Mouse (Mus musculus): Measurements from ENCODE around the gene Cd80. TPM values are rescaled to one million over a fixed set of nuclear protein-coding genes. Genes with fewer than 3 reads are reported as not detected.

Gene Cd80
- polyA plus RNA-seq, 2 experiments: 0.15 to 0.35 TPM

GRCm38 (mm10) chr16:38503528-38503927, 48.2 kb downstream of the Cd80 start:
- Histone ChIP-seq H3K36me3 (replicated peaks; ENCODE audit: control insufficient read depth, insufficient read depth, low read depth) (peaks cover 2% of the 10 kb centered on the region), H3K9me3 (ENCODE audit: control insufficient read depth, low read length) (no peaks in the 10 kb centered on the region), H3K27me3 (ENCODE audit: control insufficient read depth, insufficient read depth, low read length) (no peaks in the 10 kb centered on the region), H3K27ac (no peak overlapping the region), H3K4me2 (ENCODE audit: low read depth) (no peak overlapping the region), H3K4me3 (ENCODE audit: insufficient read depth in 1 of 2, low read depth in 2 of 2, low read length in 2 of 2) (no peak overlapping the region), H3K9ac (replicated peaks) (no peak overlapping the region), H3K4me1 (replicated peaks; ENCODE audit: control insufficient read depth in 2 of 2, insufficient read depth in 2 of 2, low read length in 1 of 2) (no peaks in the 10 kb centered on the region)
- DNase-seq (ENCODE audit: low read depth in 3 of 3, low spot score in 3 of 3): no peak
- WGBS (ENCODE audit: insufficient replicate concordance): 73% methylated on average over 4 of the region's 4 CpGs
- TF ChIP-seq EP300 (IDR thresholded peaks at IDR 0.05; ENCODE audit: low read depth) (no peak), CTCF (IDR thresholded peaks at IDR 0.05; ENCODE audit: low read depth) (no peak)
- no peak for ATAC-seq (ENCODE audit: insufficient read depth)

- H3K27me3 ChIP-seq (ENCODE audit: control insufficient read depth, insufficient read depth, low read length): no peaks in the 10 kb centered on the region
- no peak for ATAC-seq (ENCODE audit: insufficient read depth)
- WGBS (ENCODE audit: insufficient replicate concordance): 64% methylated on average over 4 of the region's 4 CpGs
- no peak overlapping the region for H3K9ac ChIP-seq (replicated peaks)
- peak in 2 of 3 experiments; percentile 38 to 43 for DNase-seq (ENCODE audit: low read depth in 3 of 3, low spot score in 3 of 3)
- no peaks in the 10 kb centered on the region for H3K9me3 ChIP-seq (ENCODE audit: control insufficient read depth, low read length)
- no peaks in the 10 kb centered on the region; the same call in none of the 2 replicates for H3K36me3 ChIP-seq (replicated peaks; ENCODE audit: control insufficient read depth, insufficient read depth, low read depth)
- no peak overlapping the region for H3K4me3 ChIP-seq (ENCODE audit: insufficient read depth in 1 of 2, low read depth in 2 of 2, low read length in 2 of 2)
- TF ChIP-seq EP300 (IDR thresholded peaks at IDR 0.05; ENCODE audit: low read depth) (no peak), CTCF (IDR thresholded peaks at IDR 0.05; ENCODE audit: low read depth) (peak; percentile 98)
- no peak overlapping the region for H3K27ac ChIP-seq
- no peaks in the 10 kb centered on the region for H3K4me1 ChIP-seq (replicated peaks; ENCODE audit: control insufficient read depth in 2 of 2, insufficient read depth in 2 of 2, low read length in 1 of 2)
- H3K4me2 ChIP-seq (ENCODE audit: low read depth): no peak overlapping the region
Measured at GRCm38 (mm10) chr16:38506041-38506634, 50.8 kb downstream of the Cd80 start.

- no peaks in the 10 kb centered on the region for H3K9me3 ChIP-seq (ENCODE audit: control insufficient read depth, low read length)
- no peak for TF ChIP-seq EP300 (IDR thresholded peaks at IDR 0.05; ENCODE audit: low read depth)
- TF ChIP-seq CTCF (IDR thresholded peaks at IDR 0.05; ENCODE audit: low read depth): no peak
- 82% methylated on average over 2 of the region's 2 CpGs for WGBS (ENCODE audit: insufficient replicate concordance)
- H3K27ac ChIP-seq: no peak overlapping the region
- peaks cover 13% of the 10 kb centered on the region for H3K36me3 ChIP-seq (replicated peaks; ENCODE audit: control insufficient read depth, insufficient read depth, low read depth)
- no peak overlapping the region for H3K9ac ChIP-seq (replicated peaks)
- DNase-seq (ENCODE audit: low read depth in 3 of 3, low spot score in 3 of 3) (no peak), ATAC-seq (ENCODE audit: insufficient read depth) (no peak)
- no peak overlapping the region for H3K4me2 ChIP-seq (ENCODE audit: low read depth)
- no peak overlapping the region for H3K4me3 ChIP-seq (ENCODE audit: insufficient read depth in 1 of 2, low read depth in 2 of 2, low read length in 2 of 2)
- H3K4me1 ChIP-seq (replicated peaks; ENCODE audit: control insufficient read depth in 2 of 2, insufficient read depth in 2 of 2, low read length in 1 of 2): no peaks in the 10 kb centered on the region
- no peaks in the 10 kb centered on the region for H3K27me3 ChIP-seq (ENCODE audit: control insufficient read depth, insufficient read depth, low read length)
Measured at GRCm38 (mm10) chr16:38510846-38511245, 55.5 kb downstream of the Cd80 start.

GRCm38 (mm10) chr16:38519140-38519539, 63.8 kb downstream of the Cd80 start:
- 88% methylated on average over 2 of the region's 2 CpGs for WGBS (ENCODE audit: insufficient replicate concordance)
- DNase-seq (ENCODE audit: low read depth in 3 of 3, low spot score in 3 of 3) (no peak), ATAC-seq (ENCODE audit: insufficient read depth) (no peak)
- Histone ChIP-seq H3K4me1 (replicated peaks; ENCODE audit: control insufficient read depth in 2 of 2, insufficient read depth in 2 of 2, low read length in 1 of 2) (peaks cover 9 to 11% of the 10 kb centered on the region in 2 experiments), H3K9ac (replicated peaks) (no peak overlapping the region), H3K36me3 (replicated peaks; ENCODE audit: control insufficient read depth, insufficient read depth, low read depth) (peaks cover 16% of the 10 kb centered on the region), H3K9me3 (ENCODE audit: control insufficient read depth, low read length) (no peaks in the 10 kb centered on the region), H3K27me3 (ENCODE audit: control insufficient read depth, insufficient read depth, low read length) (no peaks in the 10 kb centered on the region), H3K4me3 (ENCODE audit: insufficient read depth in 1 of 2, low read depth in 2 of 2, low read length in 2 of 2) (no peak overlapping the region), H3K27ac (no peak overlapping the region), H3K4me2 (ENCODE audit: low read depth) (no peak overlapping the region)
- no peak for TF ChIP-seq CTCF (IDR thresholded peaks at IDR 0.05; ENCODE audit: low read depth)
- TF ChIP-seq EP300 (IDR thresholded peaks at IDR 0.05; ENCODE audit: low read depth): no peak

- Histone ChIP-seq H3K27ac (no peak overlapping the region), H3K9ac (replicated peaks) (peak overlapping the region; percentile 97), H3K4me2 (ENCODE audit: low read depth) (peak overlapping the region; percentile 82), H3K4me3 (ENCODE audit: insufficient read depth in 1 of 2, low read depth in 2 of 2, low read length in 2 of 2) (peak overlapping the region; percentile 88 to 99), H3K9me3 (ENCODE audit: control insufficient read depth, low read length) (no peaks in the 10 kb centered on the region), H3K27me3 (ENCODE audit: control insufficient read depth, insufficient read depth, low read length) (no peaks in the 10 kb centered on the region), H3K4me1 (replicated peaks; ENCODE audit: control insufficient read depth in 2 of 2, insufficient read depth in 2 of 2, low read length in 1 of 2) (peaks cover 9 to 11% of the 10 kb centered on the region in 2 experiments), H3K36me3 (replicated peaks; ENCODE audit: control insufficient read depth, insufficient read depth, low read depth) (peaks cover 12% of the 10 kb centered on the region)
- 23% methylated on average over 8 of the region's 8 CpGs for whole genome bisulfite sequencing (ENCODE audit: insufficient replicate concordance)
- no peak for ATAC-seq (ENCODE audit: insufficient read depth)
- no peak for DNase-seq (ENCODE audit: low read depth in 3 of 3, low spot score in 3 of 3)
- no peak for TF ChIP-seq CTCF (IDR thresholded peaks at IDR 0.05; ENCODE audit: low read depth)
- no peak for TF ChIP-seq EP300 (IDR thresholded peaks at IDR 0.05; ENCODE audit: low read depth)
Measured at GRCm38 (mm10) chr16:38521211-38521987, 66.0 kb downstream of the Cd80 start.

All from liver, embryonic 14.5 days (tissue).